Mouse (Mus musculus) stomach, postnatal 0 days (tissue): ENCODE results near the gene Ush2a. TPM values are rescaled to one million over a fixed set of nuclear protein-coding genes. Genes with fewer than 3 reads are reported as not detected.
A peak's percentile ranks its signal among the peaks of the same experiment; 100 is the strongest.

ENCODE experiments used
- ATAC-seq: fragments of 200-750 bp; cut with Nextera tagmentation; 2 replicates; pipeline ENCODE4 v1.8.0; 2017; ENCODE audit not compliant: low FRiP score, low TSS enrichment
- DNase-seq: peaks from one replicate; pipeline ENCODE4 v3.0.0-alpha.2; 2016; ENCODE audit warnings: low spot score
- H3K27ac ChIP-seq: fragments of 300-500 bp; sonication (generic); replicated peaks from 2 replicates; pipeline ENCODE4 v1.5.1; 2014; ENCODE audit warnings: mild to moderate bottlenecking, control low read depth
- H3K27me3 ChIP-seq: fragments of 300-500 bp; sonication (generic); 2 replicates; pipeline ENCODE4 v1.6.1; 2014; ENCODE audit warnings: low read length; ENCODE audit not compliant: control insufficient read depth, insufficient read depth
- H3K36me3 ChIP-seq: fragments of 300-500 bp; sonication (generic); 2 replicates; pipeline ENCODE4 v1.6.1; 2014; ENCODE audit warnings: low read length, mixed read lengths; ENCODE audit not compliant: control insufficient read depth, insufficient read depth
- H3K4me1 ChIP-seq: fragments of 300-500 bp; sonication (generic); replicated peaks from 2 replicates; pipeline ENCODE4 v1.6.1; 2014; ENCODE audit warnings: antibody characterized with exemption; ENCODE audit not compliant: control insufficient read depth, insufficient read depth
- H3K4me2 ChIP-seq: fragments of 300-500 bp; sonication (generic); replicated peaks from 2 replicates; pipeline ENCODE4 v1.6.1; 2014; ENCODE audit warnings: low read depth, mild to moderate bottlenecking, control low read depth, moderate library complexity
- H3K4me3 ChIP-seq: fragments of 300-500 bp; sonication (generic); 2 replicates; pipeline ENCODE4 v1.5.1; 2014; ENCODE audit warnings: low read depth, low read length, control low read depth
- H3K9ac ChIP-seq: fragments of 300-500 bp; sonication (generic); 2 replicates; pipeline ENCODE4 v1.6.1; 2014; ENCODE audit warnings: mild to moderate bottlenecking, low read length, control low read depth, mixed read lengths
- H3K9me3 ChIP-seq: fragments of 300-500 bp; sonication (generic); 2 replicates; pipeline ENCODE4 v1.6.1; 2016; ENCODE audit warnings: low read length; ENCODE audit not compliant: control insufficient read depth
- CTCF ChIP-seq: IDR thresholded peaks from 2 replicates; pipeline ENCODE4 v1.5.1; 2016; ENCODE audit warnings: antibody characterized with exemption, low read depth, mild to moderate bottlenecking, moderate library complexity
- EP300 ChIP-seq: optimal IDR thresholded peaks from 2 replicates; pipeline ENCODE3; 2016; ENCODE audit warnings: antibody characterized with exemption
- WGBS: fragments of 180-500 bp; shearing (Covaris S2); extraction: QIAGEN DNeasy Blood & Tissue Kit; methylation state at CpG from one replicate; pipeline ENCODE4 v1.1.7; 2014; 5-methylcytosine and 5-hydroxymethylcytosine counted together
- polyA plus RNA-seq: library from polyadenylated mRNA; unstranded; fragments of >200 nt; fragmentation: Nextera tagmentation; extraction: Ambion mirVana; gene quantifications from 2 replicates; pipeline ENCODE4 v1.2.1, GENCODE M21; 2015

Gene Ush2a
- polyA plus RNA-seq, 1 experiment from 2014 or later = not detected

- no peaks in the 10 kb centered on the region for H3K4me1 ChIP-seq
- DNase-seq (peak; percentile 46), ATAC-seq (no peak)
- H3K27me3 ChIP-seq = no peaks in the 10 kb centered on the region
- H3K9me3 ChIP-seq = no peaks in the 10 kb centered on the region
- H3K4me3 ChIP-seq = no peak overlapping the region
- no peak for TF ChIP-seq CTCF
- TF ChIP-seq EP300 = no peak
- no peak overlapping the region for H3K4me2 ChIP-seq
- H3K27ac ChIP-seq = no peak overlapping the region
- WGBS = 44% methylated on average over 3 of the region's 3 CpGs
- no peaks in the 10 kb centered on the region for H3K36me3 ChIP-seq
- no peak overlapping the region for H3K9ac ChIP-seq
These were observed 168.9 kb downstream of the Ush2a start for GRCm38 (mm10) chr1:188430689-188431088.

- whole genome bisulfite sequencing = 75% methylated on average over 5 of the region's 5 CpGs
- TF ChIP-seq EP300 (no peak), CTCF (no peak)
- Histone ChIP-seq H3K27ac (no peak overlapping the region), H3K36me3 (no peaks in the 10 kb centered on the region), H3K4me3 (no peak overlapping the region), H3K9me3 (no peaks in the 10 kb centered on the region), H3K27me3 (no peaks in the 10 kb centered on the region), H3K4me1 (no peaks in the 10 kb centered on the region), H3K4me2 (no peak overlapping the region), H3K9ac (no peak overlapping the region)
- no peak for DNase-seq
- no peak for ATAC-seq
These were observed 186.1 kb downstream of the Ush2a start for GRCm38 (mm10) chr1:188447964-188448363.

GRCm38 (mm10) chr1:188456466-188457175, 194.8 kb downstream of the Ush2a start:
- no peak overlapping the region for H3K4me3 ChIP-seq
- H3K4me1 ChIP-seq = no peaks in the 10 kb centered on the region
- ATAC-seq (no peak), DNase-seq (no peak)
- no peak for TF ChIP-seq CTCF
- no peaks in the 10 kb centered on the region for H3K9me3 ChIP-seq
- 81% methylated on average over 13 of the region's 13 CpGs for WGBS
- no peaks in the 10 kb centered on the region for H3K27me3 ChIP-seq
- H3K4me2 ChIP-seq = no peak overlapping the region
- no peak overlapping the region for H3K9ac ChIP-seq
- H3K36me3 ChIP-seq = no peaks in the 10 kb centered on the region
- H3K27ac ChIP-seq = no peak overlapping the region

- H3K27me3 ChIP-seq = no peaks in the 10 kb centered on the region
- TF ChIP-seq CTCF (no peak), EP300 (no peak)
- no peak for DNase-seq
- WGBS = 63% methylated on average over 13 of the region's 13 CpGs
- no peaks in the 10 kb centered on the region for H3K9me3 ChIP-seq
- no peak overlapping the region for H3K4me2 ChIP-seq
- no peaks in the 10 kb centered on the region for H3K4me1 ChIP-seq
- no peak overlapping the region for H3K4me3 ChIP-seq
- no peaks in the 10 kb centered on the region for H3K36me3 ChIP-seq
- ATAC-seq = no peak
- H3K9ac ChIP-seq = no peak overlapping the region
- no peak overlapping the region for H3K27ac ChIP-seq
These were observed 195.6 kb downstream of the Ush2a start for GRCm38 (mm10) chr1:188457221-188458008.

- Histone ChIP-seq H3K4me2 (no peak overlapping the region), H3K9ac (no peak overlapping the region), H3K4me1 (no peaks in the 10 kb centered on the region), H3K36me3 (no peaks in the 10 kb centered on the region), H3K9me3 (no peaks in the 10 kb centered on the region), H3K27ac (no peak overlapping the region), H3K27me3 (no peaks in the 10 kb centered on the region), H3K4me3 (no peak overlapping the region)
- DNase-seq = no peak
- no peak for TF ChIP-seq EP300
- no peak for TF ChIP-seq CTCF
- WGBS = 85% methylated on average over 2 of the region's 2 CpGs
- no peak for ATAC-seq
These were observed 199.4 kb downstream of the Ush2a start for GRCm38 (mm10) chr1:188461203-188461602.

GRCm38 (mm10) chr1:188464653-188465052, 202.8 kb downstream of the Ush2a start:
- ATAC-seq = no peak
- no peak overlapping the region for H3K9ac ChIP-seq

More at GRCm38 (mm10) chr1:188464653-188465052, 202.8 kb downstream of the Ush2a start:
- Histone ChIP-seq H3K4me1 (no peaks in the 10 kb centered on the region), H3K36me3 (no peaks in the 10 kb centered on the region), H3K4me3 (no peak overlapping the region), H3K27me3 (no peaks in the 10 kb centered on the region), H3K27ac (no peak overlapping the region), H3K4me2 (no peak overlapping the region), H3K9me3 (no peaks in the 10 kb centered on the region)
- DNase-seq = no peak
- no peak for TF ChIP-seq EP300
- TF ChIP-seq CTCF = no peak
